Mouse (Mus musculus): ENCODE data around the gene B3gnt3. TPM values are rescaled to one million over a fixed set of nuclear protein-coding genes. Genes with fewer than 3 reads are reported as not detected.

Gene B3gnt3
- polyA plus RNA-seq, 1 experiment from 2014 or later = 3.7 TPM

DNA sequence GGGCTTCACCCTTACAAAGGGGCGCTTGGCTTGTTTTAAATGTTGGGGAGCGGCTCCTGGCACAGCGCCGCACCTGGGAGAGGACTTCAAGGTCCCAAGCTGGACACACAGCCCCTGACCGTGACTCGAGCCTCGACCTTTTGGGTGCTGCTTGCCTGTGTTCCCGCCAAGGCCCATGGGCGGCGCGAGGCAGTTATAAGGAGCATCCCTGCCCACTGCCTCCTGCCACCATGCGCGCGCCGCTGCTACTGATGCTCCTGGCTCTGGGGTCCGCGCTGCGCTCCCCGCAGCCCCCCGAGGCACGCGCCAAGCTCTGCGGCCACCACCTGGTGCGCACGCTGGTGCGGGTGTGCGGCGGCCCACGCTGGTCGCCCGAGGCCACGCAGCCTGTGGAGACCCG, 12.6 kb downstream of the B3gnt3 start, which contains the start of gene Insl3:
Insl3 (plus strand) TSS at position 187 of the 400 bp plus-strand sequence.
- no peak for ATAC-seq (ENCODE audit: low read depth)
- Histone ChIP-seq H3K36me3 (no peaks in the 10 kb centered on the region), H3K4me3 (replicated peaks) (no peak within 1 kb of the TSS), H3K9me3 (replicated peaks) (no peaks in the 10 kb centered on the region), H3K4me1 (replicated peaks) (peaks cover 11% of the 10 kb centered on the region), H3K4me2 (no peak within 1 kb of the TSS), H3K9ac (no peak within 1 kb of the TSS), H3K27me3 (peaks cover 100% of the 10 kb centered on the region), H3K27ac (no peak within 1 kb of the TSS)
- 13% methylated on average over 33 of the region's 33 CpGs for WGBS (ENCODE audit: insufficient replicate concordance)
- no peak for DNase-seq

DNA sequence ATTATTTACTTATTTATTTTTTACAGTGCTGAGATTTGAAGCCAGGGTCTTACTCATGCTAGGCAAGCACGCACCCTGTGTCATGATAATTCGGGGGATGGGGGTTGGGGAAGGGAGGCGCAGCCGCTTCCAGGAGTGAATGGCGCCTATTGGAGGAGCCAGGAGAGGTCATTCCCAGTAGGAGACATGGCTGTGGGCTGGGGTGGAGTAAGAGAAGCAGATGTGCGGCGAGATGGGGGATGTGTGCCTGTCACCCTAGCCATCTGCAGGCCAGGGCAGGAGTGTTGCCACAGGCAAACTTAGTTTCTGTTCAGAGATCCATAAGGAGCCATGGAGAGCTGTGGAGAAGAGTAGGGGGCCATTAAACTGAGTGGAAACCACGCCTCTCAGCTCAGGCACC, 14.0 kb downstream of the B3gnt3 start:
- Histone ChIP-seq H3K27ac (no peak overlapping the region), H3K36me3 (no peaks in the 10 kb centered on the region), H3K4me1 (replicated peaks) (peaks cover 4% of the 10 kb centered on the region; the same call in 1 of the 2 replicates), H3K9ac (no peak overlapping the region), H3K4me2 (no peak overlapping the region), H3K27me3 (peaks cover 100% of the 10 kb centered on the region), H3K4me3 (replicated peaks) (no peak overlapping the region), H3K9me3 (replicated peaks) (no peaks in the 10 kb centered on the region)
- no peak for DNase-seq
- WGBS (ENCODE audit: insufficient replicate concordance) = 25% methylated on average over 8 of the region's 8 CpGs
- no peak for ATAC-seq (ENCODE audit: low read depth)

DNA sequence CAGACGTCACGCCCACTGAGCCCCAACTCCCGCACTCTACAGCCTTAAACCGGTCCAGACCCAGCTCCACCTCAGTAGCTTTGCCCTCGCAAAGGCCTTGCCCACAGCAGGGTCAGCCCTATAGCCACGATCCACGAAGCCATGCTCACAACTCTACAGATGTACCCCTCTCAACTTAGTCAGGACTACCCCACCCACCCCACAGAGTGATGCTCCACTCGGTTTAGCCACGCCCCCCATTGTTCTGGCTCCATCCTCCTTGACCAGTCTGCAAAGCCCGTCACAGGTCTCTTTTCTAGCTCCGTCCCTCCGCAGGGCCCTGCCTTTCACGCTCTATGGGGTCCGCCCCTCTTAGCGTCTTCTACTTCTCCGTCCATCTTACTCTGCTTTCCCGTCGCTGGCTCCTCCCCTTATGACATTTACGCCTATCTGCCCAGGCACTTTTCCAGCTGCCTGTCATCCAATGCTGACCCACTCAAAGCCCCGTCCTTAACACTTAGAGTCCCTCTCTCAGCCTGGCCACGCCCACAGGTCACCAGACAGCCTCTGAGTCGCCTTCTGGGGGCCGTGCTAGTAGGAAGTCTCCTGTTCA, 15.3 kb downstream of the B3gnt3 start:
- WGBS (ENCODE audit: insufficient replicate concordance) = 30% methylated on average over 23 of the region's 23 CpGs
- H3K4me3 ChIP-seq (replicated peaks) = no peak overlapping the region

DNA sequence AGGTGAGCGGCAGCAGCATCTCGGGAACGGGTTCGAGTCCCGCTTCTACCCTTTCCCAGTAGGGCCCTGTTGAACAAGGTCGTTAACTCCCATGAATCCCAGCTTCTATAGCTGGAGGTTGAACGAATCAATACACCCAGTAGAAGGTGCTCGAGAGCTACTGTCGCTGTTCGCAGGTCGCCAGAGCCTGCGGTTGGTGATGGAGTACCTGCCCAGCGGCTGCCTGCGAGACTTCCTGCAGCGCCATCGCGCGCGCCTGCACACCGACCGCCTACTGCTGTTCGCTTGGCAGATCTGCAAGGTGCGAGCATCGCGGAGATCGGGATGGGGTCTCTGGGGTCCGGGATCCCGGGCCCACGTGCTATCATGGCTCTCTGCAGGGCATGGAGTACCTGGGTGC, 16.0 kb downstream of the B3gnt3 start:
- Histone ChIP-seq H3K27me3 (peaks cover 97% of the 10 kb centered on the region), H3K36me3 (no peaks in the 10 kb centered on the region), H3K9ac (no peak overlapping the region), H3K4me1 (replicated peaks) (peaks cover 4% of the 10 kb centered on the region; the same call in 1 of the 2 replicates), H3K27ac (no peak overlapping the region), H3K4me3 (replicated peaks) (no peak overlapping the region), H3K4me2 (no peak overlapping the region), H3K9me3 (replicated peaks) (no peaks in the 10 kb centered on the region)
- ATAC-seq (ENCODE audit: low read depth) (no peak), DNase-seq (no peak)
- WGBS (ENCODE audit: insufficient replicate concordance) = 57% methylated on average over 29 of the region's 29 CpGs

More for the DNA sequence above, 15.3 kb downstream of the B3gnt3 start:
- H3K27ac ChIP-seq = no peak overlapping the region
- peaks cover 99% of the 10 kb centered on the region for H3K27me3 ChIP-seq
- H3K9ac ChIP-seq = no peak overlapping the region
- ATAC-seq (ENCODE audit: low read depth) (peak; percentile 38; the same call in 1 of the 2 replicates), DNase-seq (no peak)
- peaks cover 4% of the 10 kb centered on the region; the same call in 1 of the 2 replicates for H3K4me1 ChIP-seq (replicated peaks)
- no peaks in the 10 kb centered on the region for H3K36me3 ChIP-seq
- H3K9me3 ChIP-seq (replicated peaks) = no peaks in the 10 kb centered on the region
- no peak overlapping the region for H3K4me2 ChIP-seq

DNA sequence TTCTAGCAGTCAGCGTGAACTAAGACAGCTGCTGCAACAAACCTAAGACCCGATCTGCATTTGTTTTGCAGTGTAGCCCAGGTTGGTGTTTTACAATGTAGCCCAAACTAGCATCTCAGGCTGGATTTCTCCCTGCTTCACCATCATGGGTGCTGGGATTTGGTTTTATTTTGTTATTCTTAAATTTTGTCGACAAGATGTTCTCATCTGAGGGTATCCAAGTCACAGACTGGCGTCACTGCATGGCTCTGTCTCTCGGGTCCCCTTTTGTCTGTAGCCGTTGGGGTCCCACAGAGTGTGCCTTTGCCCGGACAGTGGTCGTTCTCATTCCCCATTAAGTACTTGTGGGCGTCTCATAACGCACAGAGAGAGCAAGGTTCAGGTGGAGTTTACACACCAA, 16.9 kb downstream of the B3gnt3 start:
- ATAC-seq (ENCODE audit: low read depth) (no peak), DNase-seq (no peak)
- peaks cover 4% of the 10 kb centered on the region; the same call in 1 of the 2 replicates for H3K4me1 ChIP-seq (replicated peaks)
- 71% methylated on average over 10 of the region's 10 CpGs for whole genome bisulfite sequencing (ENCODE audit: insufficient replicate concordance)
- H3K4me2 ChIP-seq = no peak overlapping the region
- no peak overlapping the region for H3K4me3 ChIP-seq (replicated peaks)
- H3K9ac ChIP-seq = no peak overlapping the region
- H3K27me3 ChIP-seq = peaks cover 93% of the 10 kb centered on the region
- no peak overlapping the region for H3K27ac ChIP-seq
- H3K9me3 ChIP-seq (replicated peaks) = no peaks in the 10 kb centered on the region
- no peaks in the 10 kb centered on the region for H3K36me3 ChIP-seq

DNA sequence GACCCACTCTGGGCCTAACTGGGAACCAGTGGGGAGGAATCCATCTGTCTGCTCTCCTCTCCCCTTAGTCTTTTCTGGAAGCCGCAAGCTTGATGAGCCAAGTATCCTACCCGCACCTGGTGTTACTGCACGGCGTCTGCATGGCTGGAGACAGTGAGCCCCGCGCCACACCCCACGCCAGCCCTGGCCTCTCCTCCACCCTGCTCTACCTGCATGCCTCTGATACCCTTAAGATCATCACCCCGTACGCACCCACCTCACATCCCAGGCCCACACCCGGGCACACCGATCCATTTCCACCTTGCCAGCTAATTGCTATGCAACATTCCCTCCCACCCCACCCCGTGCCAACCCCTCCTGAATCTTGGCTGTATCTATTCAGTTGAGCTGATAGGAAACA, 18.8 kb downstream of the B3gnt3 start:
- no peak for DNase-seq
- no peak overlapping the region for H3K27ac ChIP-seq
- H3K4me1 ChIP-seq (replicated peaks) = peaks cover 9% of the 10 kb centered on the region
- no peaks in the 10 kb centered on the region for H3K36me3 ChIP-seq
- H3K27me3 ChIP-seq = peaks cover 89% of the 10 kb centered on the region
- H3K9ac ChIP-seq = no peak overlapping the region
- H3K4me3 ChIP-seq (replicated peaks) = no peak overlapping the region
- ATAC-seq (ENCODE audit: low read depth) = no peak
- no peak overlapping the region for H3K4me2 ChIP-seq
- no peaks in the 10 kb centered on the region for H3K9me3 ChIP-seq (replicated peaks)
- WGBS (ENCODE audit: insufficient replicate concordance) = 81% methylated on average over 12 of the region's 12 CpGs

DNA sequence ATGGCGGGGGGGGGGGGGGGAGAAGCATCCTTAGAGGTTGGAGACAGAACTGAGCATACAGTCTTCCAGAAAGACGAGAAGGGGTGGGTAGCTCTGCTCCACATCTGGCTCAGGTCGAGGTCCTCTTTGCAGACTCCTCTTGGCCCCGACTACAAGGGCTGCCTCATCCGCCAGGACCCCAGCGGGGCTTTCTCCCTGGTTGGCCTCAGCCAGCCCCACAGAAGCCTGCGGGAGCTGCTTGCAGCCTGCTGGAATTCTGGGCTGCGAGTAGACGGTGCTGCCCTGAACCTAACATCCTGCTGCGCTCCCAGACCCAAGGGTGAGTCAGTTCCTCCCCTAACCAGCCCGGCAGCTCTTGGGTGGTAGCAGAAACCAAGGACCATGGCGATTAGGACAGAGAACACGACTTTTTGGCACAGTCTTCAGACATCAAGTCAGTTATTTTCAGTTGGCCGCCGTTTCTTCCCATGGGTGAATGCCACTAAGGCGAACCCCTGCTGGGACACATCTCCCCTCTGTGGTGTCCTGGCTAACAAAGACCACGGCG, 20.1 kb downstream of the B3gnt3 start:
- Histone ChIP-seq H3K27ac (no peak overlapping the region), H3K9ac (no peak overlapping the region), H3K4me1 (replicated peaks) (peaks cover 23% of the 10 kb centered on the region), H3K9me3 (replicated peaks) (no peaks in the 10 kb centered on the region), H3K27me3 (peaks cover 75% of the 10 kb centered on the region), H3K4me3 (replicated peaks) (no peak overlapping the region), H3K4me2 (no peak overlapping the region), H3K36me3 (no peaks in the 10 kb centered on the region)
- 64% methylated on average over 18 of the region's 18 CpGs for WGBS (ENCODE audit: insufficient replicate concordance)
- no peak for DNase-seq
- no peak for ATAC-seq (ENCODE audit: low read depth)

DNA sequence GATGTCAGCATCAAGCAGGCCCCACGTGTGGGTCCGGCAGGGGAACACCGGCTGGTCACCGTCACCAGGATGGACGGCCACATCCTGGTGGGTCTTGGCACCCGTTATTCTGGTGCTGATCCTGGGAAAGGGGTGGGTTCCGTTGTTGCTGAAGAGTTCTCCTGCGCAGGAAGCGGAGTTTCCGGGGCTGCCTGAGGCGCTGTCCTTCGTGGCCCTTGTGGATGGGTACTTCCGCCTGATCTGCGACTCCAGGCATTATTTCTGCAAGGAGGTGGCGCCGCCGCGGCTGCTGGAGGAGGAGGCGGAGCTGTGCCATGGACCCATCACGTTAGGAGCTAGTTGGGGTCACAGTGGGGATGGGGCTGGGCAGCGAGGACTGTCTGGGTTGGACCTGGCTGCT, 21.1 kb downstream of the B3gnt3 start:
- Histone ChIP-seq H3K4me3 (replicated peaks) (no peak overlapping the region), H3K4me2 (no peak overlapping the region), H3K4me1 (replicated peaks) (peaks cover 29% of the 10 kb centered on the region), H3K9ac (no peak overlapping the region), H3K27me3 (peaks cover 65% of the 10 kb centered on the region), H3K36me3 (no peaks in the 10 kb centered on the region), H3K27ac (no peak overlapping the region), H3K9me3 (replicated peaks) (no peaks in the 10 kb centered on the region)
- no peak for DNase-seq
- ATAC-seq (ENCODE audit: low read depth) = no peak
- 55% methylated on average over 21 of the region's 21 CpGs for WGBS (ENCODE audit: insufficient replicate concordance)

DNA sequence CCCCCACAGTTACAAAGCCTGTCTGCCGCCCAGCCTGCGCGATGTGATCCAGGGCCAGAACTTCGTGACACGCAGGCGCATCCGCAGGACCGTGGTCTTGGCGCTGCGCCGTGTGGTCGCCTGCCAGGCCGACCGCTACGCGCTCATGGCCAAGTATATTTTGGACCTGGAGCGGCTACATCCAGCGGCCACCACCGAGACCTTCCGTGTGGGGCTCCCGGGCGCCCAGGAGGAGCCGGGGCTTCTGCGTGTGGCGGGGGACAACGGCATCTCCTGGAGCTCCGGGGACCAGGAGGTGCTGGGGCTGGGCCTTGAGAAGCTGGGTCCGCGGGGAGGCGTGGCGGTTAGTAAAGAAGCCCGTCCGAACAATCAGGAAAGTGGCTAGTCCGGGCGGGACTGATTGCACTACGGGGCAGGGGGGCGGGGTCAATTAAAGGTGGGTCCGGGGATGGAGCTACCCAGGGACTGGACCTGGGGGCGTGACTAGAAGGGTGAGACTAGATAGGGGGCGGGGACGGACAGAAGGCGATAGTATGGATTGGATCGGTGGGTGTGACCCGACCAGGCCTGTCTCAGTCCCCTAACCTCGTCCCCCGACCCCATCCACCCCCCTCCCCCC, 21.9 kb downstream of the B3gnt3 start:
- DNase-seq = no peak
- peaks cover 32% of the 10 kb centered on the region for H3K4me1 ChIP-seq (replicated peaks)
- H3K4me2 ChIP-seq = peak overlapping the region; percentile 32
- H3K4me3 ChIP-seq (replicated peaks) = peak overlapping the region; percentile 25
- peaks cover 57% of the 10 kb centered on the region for H3K27me3 ChIP-seq
- ATAC-seq (ENCODE audit: low read depth) = no peak
- no peak overlapping the region for H3K9ac ChIP-seq
- H3K27ac ChIP-seq = no peak overlapping the region
- no peaks in the 10 kb centered on the region for H3K36me3 ChIP-seq
- H3K9me3 ChIP-seq (replicated peaks) = no peaks in the 10 kb centered on the region
- 59% methylated on average over 46 of the region's 46 CpGs for WGBS (ENCODE audit: insufficient replicate concordance)

DNA sequence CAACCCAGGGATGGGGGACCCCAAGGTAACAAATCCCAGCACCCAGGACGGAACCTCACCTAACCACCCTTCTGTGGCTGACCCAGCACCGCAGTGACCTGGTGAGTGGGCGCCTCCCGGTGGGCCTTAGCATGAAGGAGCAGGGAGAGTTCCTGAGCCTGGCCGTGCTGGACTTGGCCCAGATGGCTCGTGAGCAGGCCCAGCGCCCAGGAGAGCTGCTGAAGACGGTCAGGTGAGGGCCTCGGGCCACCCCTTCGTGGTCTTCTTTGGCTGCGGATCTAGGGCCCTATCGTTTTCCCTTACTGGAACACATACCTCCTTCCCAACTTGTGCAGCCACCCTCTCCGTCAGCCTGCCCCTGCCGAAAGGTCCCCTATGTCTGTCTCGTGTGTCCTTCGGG, 22.5 kb downstream of the B3gnt3 start:
- Histone ChIP-seq H3K9ac (no peak overlapping the region), H3K4me1 (replicated peaks) (peaks cover 32% of the 10 kb centered on the region), H3K36me3 (no peaks in the 10 kb centered on the region), H3K4me2 (peak overlapping the region; percentile 32; the same call in 1 of the 2 replicates), H3K27me3 (peaks cover 51% of the 10 kb centered on the region), H3K9me3 (replicated peaks) (no peaks in the 10 kb centered on the region), H3K27ac (no peak overlapping the region), H3K4me3 (replicated peaks) (peak overlapping the region; percentile 25; the same call in 1 of the 2 replicates)
- DNase-seq = no peak
- no peak for ATAC-seq (ENCODE audit: low read depth)
- 72% methylated on average over 16 of the region's 16 CpGs for whole genome bisulfite sequencing (ENCODE audit: insufficient replicate concordance)

DNA sequence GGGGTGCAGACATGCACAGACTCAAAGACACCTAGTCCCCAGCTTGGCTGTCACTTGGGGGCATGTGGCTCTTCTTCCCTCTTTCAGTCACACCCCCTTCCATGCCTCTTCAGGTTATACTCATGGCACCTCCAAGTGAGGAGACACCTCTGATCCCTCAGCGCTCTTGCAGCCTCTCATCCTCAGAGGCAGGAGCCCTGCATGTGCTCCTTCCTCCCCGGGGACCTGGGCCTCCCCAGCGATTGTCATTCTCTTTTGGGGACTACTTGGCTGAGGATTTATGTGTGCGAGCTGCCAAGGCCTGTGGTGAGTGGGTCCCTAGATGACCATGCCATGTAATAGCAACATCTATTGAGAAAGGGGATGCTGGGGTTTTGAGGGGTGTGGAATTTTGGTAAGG, 23.4 kb downstream of the B3gnt3 start:
- Histone ChIP-seq H3K36me3 (no peaks in the 10 kb centered on the region), H3K4me3 (replicated peaks) (no peak overlapping the region), H3K9me3 (replicated peaks) (no peaks in the 10 kb centered on the region), H3K27me3 (peaks cover 42% of the 10 kb centered on the region), H3K9ac (no peak overlapping the region), H3K27ac (no peak overlapping the region), H3K4me2 (no peak overlapping the region), H3K4me1 (replicated peaks) (peaks cover 32% of the 10 kb centered on the region)
- DNase-seq = no peak
- no peak for ATAC-seq (ENCODE audit: low read depth)
- 66% methylated on average over 4 of the region's 4 CpGs for WGBS (ENCODE audit: insufficient replicate concordance)

DNA sequence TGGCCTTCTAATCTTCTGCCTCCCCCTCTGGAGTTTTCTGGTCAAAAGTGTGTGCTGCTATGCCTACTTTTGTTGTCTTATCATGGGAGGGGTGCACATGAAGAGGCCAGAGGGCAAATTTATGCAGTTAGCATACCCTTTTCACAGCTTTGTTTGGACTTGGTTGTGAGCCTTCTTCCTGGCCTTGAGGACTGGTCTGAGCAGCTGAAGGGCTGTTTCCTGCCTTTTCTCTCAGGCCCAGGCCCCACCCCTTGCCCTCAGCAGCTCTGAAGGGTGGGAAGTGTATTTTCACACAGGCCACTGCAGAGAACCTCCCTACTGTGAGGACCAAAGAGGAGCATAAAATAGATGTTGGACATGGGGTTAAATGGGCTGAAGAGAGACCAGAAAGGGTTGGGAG, 24.0 kb downstream of the B3gnt3 start:
- Histone ChIP-seq H3K4me2 (peak overlapping the region; percentile 89), H3K27ac (peak overlapping the region; percentile 77), H3K9me3 (replicated peaks) (no peaks in the 10 kb centered on the region), H3K4me1 (replicated peaks) (peaks cover 32% of the 10 kb centered on the region), H3K9ac (no peak overlapping the region), H3K36me3 (no peaks in the 10 kb centered on the region), H3K4me3 (replicated peaks) (peak overlapping the region; percentile 18), H3K27me3 (peaks cover 36% of the 10 kb centered on the region)
- ATAC-seq (ENCODE audit: low read depth) = no peak
- no peak for DNase-seq

All from liver, embryonic 13.5 days (tissue).